Comparison of ENCODE assay signal across 18 mouse cellular contexts in genomic region chr13:111975549-111975948, GRCm38 (mm10).
"Had no signal": no experiment of that assay in that cellular context is flagged by ENCODE, and none has a peak within 500 bp of the region (broad histone marks: within the 10 kb centered on the region; RNA-seq: fewer than 3 reads in every experiment).

No protein-coding gene starts in this region.

- H3K4me1 ChIP-seq: megakaryocyte, embryonic 14.5 days had no signal

- H3K4me2 ChIP-seq: kidney, embryonic 15.5 days; limb, embryonic 12.5 days; limb, embryonic 15.5 days; lung, embryonic 14.5 days; midbrain, embryonic 11.5 days had no signal

- H3K9me3 ChIP-seq: kidney, embryonic 15.5 days; limb, embryonic 15.5 days had no signal

- H3K9ac ChIP-seq: kidney, embryonic 15.5 days; limb, embryonic 12.5 days; limb, embryonic 15.5 days; lung, embryonic 14.5 days had no signal

- H3K27me3 ChIP-seq: kidney, embryonic 15.5 days; limb, embryonic 12.5 days; limb, embryonic 15.5 days; megakaryocyte, embryonic 14.5 days had no signal

- DNase-seq: kidney, adult 8-10 months; kidney, postnatal 10 days; kidney, postnatal 36 days; layer of hippocampus, postnatal 36 days; left cerebral cortex, postnatal 4 days; lung, embryonic 14.5 days; midbrain, embryonic 14.5 days; thymus, adult 18-20 months; thymus, postnatal 36 days had no signal

- H3K27ac ChIP-seq: kidney, embryonic 15.5 days; left cerebral cortex, adult 2 months; limb, embryonic 12.5 days; limb, embryonic 15.5 days; macrophage had no signal

- H3K4me3 ChIP-seq: kidney, embryonic 15.5 days; left cerebral cortex, adult 2 months; limb, embryonic 12.5 days; limb, embryonic 15.5 days; megakaryocyte, embryonic 14.5 days had no signal

- H3K36me3 ChIP-seq: kidney, embryonic 15.5 days; limb, embryonic 12.5 days; limb, embryonic 15.5 days had no signal

- ATAC-seq: intestine, postnatal 0 days; lung, postnatal 0 days had no signal
